Mouse (Mus musculus) neural tube, embryonic 13.5 days (tissue): ENCODE measurements around the gene Snx29. TPM values are rescaled to one million over a fixed set of nuclear protein-coding genes. Genes with fewer than 3 reads are reported as not detected.
"Not testable (repeated sequence)": the region's sequence is repeated elsewhere in the genome, so short reads cannot be mapped to it uniquely, and the experiment has no call there.

Experiments
- ATAC-seq: fragments of 200-750 bp; cut with Nextera tagmentation; 2 replicates; pipeline ENCODE4 v1.8.0; 2017; ENCODE audit warnings: low read depth, mild to moderate bottlenecking, moderate TSS enrichment, moderate library complexity
- H3K27ac ChIP-seq: fragments of 300-500 bp; sonication (generic); replicated peaks from 2 replicates; pipeline ENCODE4 v1.5.1; 2015; ENCODE audit warnings: moderate library complexity, mild to moderate bottlenecking, inconsistent platforms
- H3K27me3 ChIP-seq: fragments of 300-500 bp; sonication (generic); 2 replicates; pipeline ENCODE4 v1.6.1; 2015; ENCODE audit warnings: mild to moderate bottlenecking, inconsistent platforms
- H3K36me3 ChIP-seq: fragments of 300-500 bp; sonication (generic); 2 replicates; pipeline ENCODE4 v1.6.1; 2015; ENCODE audit warnings: mild to moderate bottlenecking, inconsistent platforms
- H3K4me1 ChIP-seq: fragments of 300-500 bp; sonication (generic); replicated peaks from 2 replicates; pipeline ENCODE4 v1.6.1; 2015; ENCODE audit warnings: inconsistent platforms
- H3K4me2 ChIP-seq: fragments of 300-500 bp; sonication (generic); 2 replicates; pipeline ENCODE4 v1.6.1; 2015; ENCODE audit warnings: inconsistent platforms, mild to moderate bottlenecking, moderate library complexity
- H3K4me3 ChIP-seq: fragments of 300-500 bp; sonication (generic); 2 replicates; pipeline ENCODE4 v1.5.1; 2015; ENCODE audit warnings: mild to moderate bottlenecking, inconsistent platforms
- H3K9ac ChIP-seq: fragments of 300-500 bp; sonication (generic); 2 replicates; pipeline ENCODE4 v1.6.1; 2015; ENCODE audit warnings: moderate library complexity, mild to moderate bottlenecking, inconsistent platforms
- H3K9me3 ChIP-seq: fragments of 300-500 bp; sonication (generic); 2 replicates; pipeline ENCODE4 v1.6.1; 2016; ENCODE audit warnings: inconsistent platforms
- WGBS: fragments of 180-500 bp; shearing (Covaris S2); methylation state at CpG from one replicate; pipeline ENCODE4 v1.1.7; 2015; 5-methylcytosine and 5-hydroxymethylcytosine counted together
- polyA plus RNA-seq: library from polyadenylated mRNA; unstranded; fragments of >200 nt; fragmentation: Nextera tagmentation; extraction: Ambion mirVana; gene quantifications from 2 replicates; pipeline ENCODE4 v1.2.1, GENCODE M21; 2015

Snx29 gene
- polyA plus RNA-seq, 1 experiment from 2014 or later: 17.2 TPM

DNA sequence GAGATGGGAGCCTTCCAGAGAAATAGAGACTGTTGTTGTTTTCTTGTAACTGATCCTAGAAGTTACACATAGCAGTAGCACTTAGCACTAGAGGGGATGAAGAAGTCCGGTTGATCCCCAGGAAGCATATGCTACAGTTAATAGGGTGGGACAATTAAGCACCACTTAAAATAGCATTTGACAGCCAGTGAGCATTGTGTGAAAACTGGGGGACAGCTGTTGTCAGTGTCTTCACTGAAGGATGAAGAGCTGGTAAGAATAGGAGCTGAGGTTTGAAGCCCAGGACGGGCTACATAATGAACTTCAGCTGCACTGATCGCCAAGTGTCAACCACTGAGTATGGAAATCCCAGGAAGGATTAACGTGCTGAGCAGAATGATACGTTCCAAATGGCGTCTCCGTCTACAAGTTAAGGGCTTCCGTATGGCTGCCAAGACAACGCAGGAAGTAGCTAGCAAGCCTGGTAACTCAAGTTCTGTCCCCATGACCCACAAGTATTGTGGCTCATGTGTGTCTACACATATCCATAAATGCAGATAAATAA lies 184.6 kb downstream of the Snx29 start:
- Histone ChIP-seq H3K27ac (no peak overlapping the region), H3K9me3 (no peaks in the 10 kb centered on the region), H3K36me3 (no peaks in the 10 kb centered on the region), H3K4me2 (no peak overlapping the region), H3K4me1 (peaks cover 11% of the 10 kb centered on the region), H3K27me3 (no peaks in the 10 kb centered on the region), H3K4me3 (no peak overlapping the region), H3K9ac (no peak overlapping the region)
- WGBS: 84% methylated on average over 9 of the region's 9 CpGs
- ATAC-seq: no peak

DNA sequence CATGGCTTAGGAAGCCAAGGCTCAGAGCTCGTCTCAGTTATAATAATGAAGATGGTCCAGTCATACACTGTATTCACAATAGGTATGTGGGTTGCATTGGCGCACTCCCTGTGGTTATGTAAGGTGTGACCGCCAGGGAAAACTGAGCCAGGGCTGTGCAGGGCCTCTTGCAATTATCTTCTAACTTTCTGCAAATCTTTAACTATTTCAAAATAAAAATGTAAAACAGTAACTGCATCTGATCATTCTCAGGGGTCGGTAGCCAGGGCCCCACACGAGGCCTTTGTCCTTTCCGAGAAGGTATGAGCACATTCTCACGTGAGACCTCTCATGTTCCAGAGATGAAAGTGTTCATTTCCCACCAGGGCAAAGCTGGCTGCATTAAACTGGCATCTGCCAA lies 185.6 kb downstream of the Snx29 start:
- 89% methylated on average over 7 of the region's 7 CpGs for WGBS
- H3K27me3 ChIP-seq: no peaks in the 10 kb centered on the region
- no peaks in the 10 kb centered on the region for H3K9me3 ChIP-seq
- no peak overlapping the region for H3K27ac ChIP-seq
- no peak for ATAC-seq
- peaks cover 11% of the 10 kb centered on the region for H3K4me1 ChIP-seq
- no peak overlapping the region for H3K9ac ChIP-seq
- H3K4me2 ChIP-seq: no peak overlapping the region
- no peaks in the 10 kb centered on the region for H3K36me3 ChIP-seq
- H3K4me3 ChIP-seq: no peak overlapping the region

GRCm38 (mm10) chr16:11510416-11510815 lies 187.7 kb downstream of the Snx29 start:
- WGBS: 91% methylated on average over 2 of the region's 2 CpGs
- H3K9me3 ChIP-seq: no peaks in the 10 kb centered on the region

DNA sequence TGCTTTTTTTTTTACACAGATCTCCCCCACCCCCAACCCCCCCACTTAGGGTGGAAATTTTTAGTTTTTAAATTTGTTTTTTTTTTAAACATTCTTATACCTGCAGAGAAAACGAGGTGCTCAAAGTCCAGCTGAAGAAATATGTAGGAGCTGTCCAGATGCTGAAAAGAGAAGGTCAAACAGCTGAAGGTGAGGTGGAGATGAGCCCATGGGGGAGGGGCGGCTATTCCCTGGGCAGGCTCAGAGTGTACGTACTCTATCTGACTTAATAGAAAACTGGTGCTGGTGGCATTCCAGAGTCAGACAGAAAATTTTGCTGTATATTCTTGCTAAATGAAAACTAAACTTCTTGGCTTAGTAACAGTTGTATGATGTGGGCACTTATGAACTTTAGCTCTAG lies 188.1 kb downstream of the Snx29 start:
- Histone ChIP-seq H3K27me3 (no peaks in the 10 kb centered on the region), H3K9me3 (no peaks in the 10 kb centered on the region)

More at GRCm38 (mm10) chr16:11510416-11510815, 187.7 kb downstream of the Snx29 start:
- Histone ChIP-seq H3K36me3 (no peaks in the 10 kb centered on the region), H3K4me1 (peaks cover 9% of the 10 kb centered on the region), H3K9ac (no peak overlapping the region), H3K27ac (no peak overlapping the region), H3K4me2 (no peak overlapping the region), H3K4me3 (no peak overlapping the region), H3K27me3 (no peaks in the 10 kb centered on the region)
- no peak for ATAC-seq

DNA sequence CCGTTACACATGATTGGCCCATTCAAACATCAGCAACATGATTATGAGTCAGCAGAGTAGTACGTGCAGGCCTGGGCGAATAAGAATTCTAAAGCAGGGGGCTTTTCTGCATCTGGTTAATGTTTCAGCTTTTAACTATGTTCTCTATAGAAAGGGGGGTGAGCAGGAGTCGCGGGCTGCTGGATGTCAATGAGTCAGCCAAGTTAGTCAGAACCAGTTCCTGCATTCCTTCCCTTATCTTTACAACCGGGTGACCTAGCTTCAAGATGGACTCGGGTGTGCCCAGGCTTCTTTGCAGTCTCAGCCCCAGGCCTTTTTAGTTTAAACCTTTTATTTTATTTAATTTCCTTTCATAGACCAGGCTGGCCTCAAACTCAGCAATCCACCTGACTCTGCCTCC lies 189.0 kb downstream of the Snx29 start:
- H3K4me3 ChIP-seq, H3K9me3 ChIP-seq, ATAC-seq, H3K4me2 ChIP-seq, H3K27ac ChIP-seq, H3K27me3 ChIP-seq, H3K4me1 ChIP-seq, H3K36me3 ChIP-seq, H3K9ac ChIP-seq: not testable (repeated sequence)
- 94% methylated on average over 7 of the region's 7 CpGs for WGBS

More for the DNA sequence above, 188.1 kb downstream of the Snx29 start:
- H3K4me3 ChIP-seq: no peak overlapping the region
- no peak overlapping the region for H3K27ac ChIP-seq
- no peak for ATAC-seq
- no peaks in the 10 kb centered on the region for H3K36me3 ChIP-seq
- H3K9ac ChIP-seq: no peak overlapping the region
- WGBS: 68% methylated on average over 3 of the region's 3 CpGs
- 0 out of 2 replicates have a peak, but pooled peaks cover 5% of the 10 kb centered on the region for H3K4me1 ChIP-seq
- H3K4me2 ChIP-seq: no peak overlapping the region

DNA sequence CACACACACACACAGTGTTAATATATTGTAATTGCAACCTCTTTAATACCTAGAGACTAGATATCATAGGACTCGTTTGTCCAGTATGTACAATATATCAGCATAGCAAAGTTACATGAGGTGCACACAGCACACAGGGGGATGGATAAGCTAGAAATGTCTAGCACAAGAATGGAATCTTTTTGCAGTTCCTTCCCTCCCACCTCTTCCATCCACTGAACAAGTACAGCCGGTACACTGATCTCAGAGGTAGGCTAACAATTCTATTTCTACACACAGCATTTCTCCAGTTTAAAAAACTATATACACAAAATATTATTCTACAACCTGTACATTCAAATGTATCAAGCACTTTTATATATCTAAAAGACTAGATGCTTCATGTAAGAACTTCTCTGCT lies 194.0 kb downstream of the Snx29 start:
- no peak for ATAC-seq
- WGBS: 96% methylated on average over 2 of the region's 2 CpGs

GRCm38 (mm10) chr16:11517385-11517784 lies 194.7 kb downstream of the Snx29 start:
- no peak for ATAC-seq
- WGBS: 95% methylated on average over 6 of the region's 6 CpGs
- no peak overlapping the region for H3K27ac ChIP-seq

More for the DNA sequence above, 194.0 kb downstream of the Snx29 start:
- Histone ChIP-seq H3K4me2 (no peak overlapping the region), H3K9ac (no peak overlapping the region), H3K36me3 (peaks cover 15% of the 10 kb centered on the region), H3K27me3 (no peaks in the 10 kb centered on the region), H3K4me1 (no peaks in the 10 kb centered on the region), H3K27ac (no peak overlapping the region), H3K4me3 (no peak overlapping the region), H3K9me3 (no peaks in the 10 kb centered on the region)

DNA sequence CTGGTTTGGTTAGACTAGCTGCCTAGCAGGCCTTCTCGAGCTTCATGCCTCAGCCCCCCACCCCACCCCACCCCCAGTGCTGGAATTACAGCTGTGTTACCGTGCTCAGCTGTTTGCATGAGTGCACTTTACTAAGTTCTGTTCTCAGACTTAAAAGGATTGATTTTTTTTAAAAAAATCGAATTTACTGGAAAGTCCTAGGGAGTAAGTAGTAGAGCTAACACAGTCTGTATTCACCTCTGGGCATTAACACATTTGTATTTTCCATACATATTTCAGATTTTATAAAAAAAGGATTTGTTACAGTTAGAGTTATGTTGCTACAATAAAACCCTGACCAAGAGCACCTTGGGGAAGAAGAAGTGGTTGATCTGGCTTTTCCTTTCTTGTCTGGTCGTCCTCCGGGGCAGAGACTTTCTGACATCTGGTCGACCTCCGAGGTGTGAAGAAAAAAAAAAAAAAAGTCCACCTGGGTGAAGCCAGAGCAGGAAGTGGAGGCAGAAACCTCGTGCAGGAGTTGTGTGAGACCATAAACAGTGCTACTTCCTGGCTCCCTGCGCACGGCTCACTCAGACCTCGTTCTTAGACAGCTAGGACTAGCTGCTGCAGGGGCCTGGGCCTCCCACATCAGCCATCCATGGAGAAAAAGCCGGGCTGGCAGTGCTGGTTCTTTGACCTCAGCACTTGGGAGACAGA lies 196.2 kb downstream of the Snx29 start:
- no peaks in the 10 kb centered on the region for H3K4me1 ChIP-seq
- H3K27me3 ChIP-seq: no peaks in the 10 kb centered on the region
- H3K36me3 ChIP-seq: peaks cover 15% of the 10 kb centered on the region
- WGBS: 84% methylated on average over 12 of the region's 12 CpGs
- no peaks in the 10 kb centered on the region for H3K9me3 ChIP-seq
- no peak overlapping the region for H3K4me2 ChIP-seq
- no peak for ATAC-seq
- H3K27ac ChIP-seq: no peak overlapping the region
- no peak overlapping the region for H3K4me3 ChIP-seq
- H3K9ac ChIP-seq: no peak overlapping the region

More at GRCm38 (mm10) chr16:11517385-11517784, 194.7 kb downstream of the Snx29 start:
- H3K36me3 ChIP-seq: peaks cover 15% of the 10 kb centered on the region
- H3K9me3 ChIP-seq: no peaks in the 10 kb centered on the region
- no peak overlapping the region for H3K4me2 ChIP-seq
- no peaks in the 10 kb centered on the region for H3K4me1 ChIP-seq
- no peak overlapping the region for H3K9ac ChIP-seq
- H3K27me3 ChIP-seq: no peaks in the 10 kb centered on the region
- no peak overlapping the region for H3K4me3 ChIP-seq

GRCm38 (mm10) chr16:11526104-11526786 lies 203.5 kb downstream of the Snx29 start:
- no peak overlapping the region for H3K4me3 ChIP-seq
- H3K36me3 ChIP-seq: no peaks in the 10 kb centered on the region
- H3K27me3 ChIP-seq: no peaks in the 10 kb centered on the region
- peaks cover 6% of the 10 kb centered on the region; the same call in 1 of the 2 replicates for H3K4me1 ChIP-seq
- WGBS: 72% methylated on average over 10 of the region's 10 CpGs
- ATAC-seq: no peak
- no peaks in the 10 kb centered on the region for H3K9me3 ChIP-seq
- no peak overlapping the region for H3K27ac ChIP-seq
- no peak overlapping the region for H3K4me2 ChIP-seq
- H3K9ac ChIP-seq: no peak overlapping the region

DNA sequence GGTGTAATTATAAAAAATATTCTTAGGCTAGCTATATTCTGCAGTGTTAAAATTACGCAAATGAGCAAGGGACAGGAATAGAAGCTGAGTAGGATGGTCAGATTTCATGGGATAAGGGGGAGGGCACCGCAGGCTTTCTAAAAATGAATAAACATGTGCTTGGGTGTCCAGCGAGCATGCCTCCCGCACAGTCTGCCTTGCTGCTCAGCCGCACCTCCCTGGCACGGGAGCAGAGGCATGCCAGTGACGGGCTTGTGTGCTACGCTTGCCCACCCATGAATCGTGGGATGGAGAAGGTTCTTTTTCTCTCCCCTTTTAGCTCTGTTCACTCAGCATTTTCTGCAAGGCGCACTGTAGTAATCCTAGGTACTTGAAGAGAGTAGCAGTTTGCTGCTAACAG lies 204.3 kb downstream of the Snx29 start:
- Histone ChIP-seq H3K27ac (no peak overlapping the region), H3K27me3 (no peaks in the 10 kb centered on the region), H3K4me3 (no peak overlapping the region), H3K9me3 (no peaks in the 10 kb centered on the region), H3K9ac (no peak overlapping the region), H3K4me2 (no peak overlapping the region), H3K4me1 (peaks cover 6% of the 10 kb centered on the region; the same call in 1 of the 2 replicates), H3K36me3 (no peaks in the 10 kb centered on the region)
- ATAC-seq: no peak
- WGBS: 84% methylated on average over 10 of the region's 10 CpGs

GRCm38 (mm10) chr16:11530466-11531194 lies 207.9 kb downstream of the Snx29 start:
- peaks cover 6% of the 10 kb centered on the region; the same call in 1 of the 2 replicates for H3K4me1 ChIP-seq
- H3K4me3 ChIP-seq: no peak overlapping the region
- no peaks in the 10 kb centered on the region for H3K36me3 ChIP-seq
- no peak for ATAC-seq
- 46% methylated on average over 13 of the region's 13 CpGs for WGBS
- H3K4me2 ChIP-seq: no peak overlapping the region
- no peak overlapping the region for H3K27ac ChIP-seq
- no peaks in the 10 kb centered on the region for H3K27me3 ChIP-seq
- H3K9me3 ChIP-seq: no peaks in the 10 kb centered on the region
- H3K9ac ChIP-seq: no peak overlapping the region

DNA sequence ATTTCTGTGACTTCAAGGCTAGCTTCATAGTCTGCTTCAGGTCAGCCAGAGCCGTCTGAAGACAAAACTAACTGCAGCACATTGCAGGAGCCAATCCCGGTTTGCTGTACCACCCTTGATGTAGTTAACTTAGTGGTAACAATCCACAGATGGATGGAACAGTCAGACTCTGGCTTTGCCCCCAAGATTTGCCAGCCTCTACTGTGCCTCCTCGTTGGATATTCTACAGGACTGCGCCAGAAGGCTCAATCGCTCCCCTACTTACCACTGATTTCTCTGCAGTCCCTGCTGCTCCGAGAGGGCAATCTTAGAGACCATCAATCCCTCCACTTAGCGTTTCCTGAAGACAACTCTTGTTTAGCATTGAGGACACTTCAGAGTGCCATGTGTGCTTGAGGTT lies 208.7 kb downstream of the Snx29 start:
- peaks cover 6% of the 10 kb centered on the region; the same call in 1 of the 2 replicates for H3K4me1 ChIP-seq
- no peak for ATAC-seq
- no peak overlapping the region for H3K27ac ChIP-seq
- no peaks in the 10 kb centered on the region for H3K27me3 ChIP-seq
- no peak overlapping the region for H3K4me2 ChIP-seq
- no peak overlapping the region for H3K4me3 ChIP-seq
- H3K9ac ChIP-seq: no peak overlapping the region
- WGBS: 92% methylated on average over 7 of the region's 7 CpGs
- H3K36me3 ChIP-seq: no peaks in the 10 kb centered on the region
- no peaks in the 10 kb centered on the region for H3K9me3 ChIP-seq
